Mouse (Mus musculus): ENCODE results near the gene Rap1b.

GRCm38 (mm10) chr10:117778328-117778910, 67.4 kb downstream of the Rap1b start:
- TF ChIP-seq POLR2A (IDR thresholded peaks at IDR 0.05; ENCODE audit: insufficient read depth, low read depth, low read length) (no peak), CTCF (IDR thresholded peaks at IDR 0.05; ENCODE audit: insufficient read depth, low read depth, low read length) (no peak)

Data from olfactory bulb, adult 2 months (tissue).